Mouse (Mus musculus): Measurements from ENCODE around the gene Rora.

The Rora gene

DNA sequence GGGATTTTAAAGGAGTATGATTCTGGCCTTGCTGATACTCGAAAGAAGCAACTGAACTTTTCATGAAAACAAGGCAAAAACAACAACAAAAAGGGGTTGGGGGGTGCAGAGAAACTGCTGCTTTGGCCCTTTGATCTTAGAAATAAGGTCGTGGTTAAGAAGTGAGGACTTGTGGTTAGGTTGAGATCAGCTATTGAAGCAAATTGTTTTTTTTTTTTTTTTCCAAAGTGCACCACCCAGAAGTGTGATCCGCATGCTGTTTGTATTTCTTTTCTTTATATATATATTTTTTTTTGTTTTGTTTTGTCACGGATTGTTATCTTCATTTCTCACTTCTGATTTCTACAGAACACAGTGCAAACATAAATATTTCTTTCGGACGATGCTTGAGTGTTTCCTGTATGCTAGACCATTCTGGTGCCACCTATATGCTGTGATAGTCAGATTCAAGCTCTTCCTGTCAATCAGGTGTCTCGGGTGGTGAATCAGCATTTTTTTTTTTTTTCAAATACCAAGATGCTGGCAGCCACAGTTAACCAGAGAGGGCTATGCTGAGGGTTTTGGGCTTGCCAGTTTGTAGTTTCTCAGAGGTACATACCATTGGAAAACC lies 644.3 kb downstream of the Rora start:
- DNase-seq: no peak

DNA sequence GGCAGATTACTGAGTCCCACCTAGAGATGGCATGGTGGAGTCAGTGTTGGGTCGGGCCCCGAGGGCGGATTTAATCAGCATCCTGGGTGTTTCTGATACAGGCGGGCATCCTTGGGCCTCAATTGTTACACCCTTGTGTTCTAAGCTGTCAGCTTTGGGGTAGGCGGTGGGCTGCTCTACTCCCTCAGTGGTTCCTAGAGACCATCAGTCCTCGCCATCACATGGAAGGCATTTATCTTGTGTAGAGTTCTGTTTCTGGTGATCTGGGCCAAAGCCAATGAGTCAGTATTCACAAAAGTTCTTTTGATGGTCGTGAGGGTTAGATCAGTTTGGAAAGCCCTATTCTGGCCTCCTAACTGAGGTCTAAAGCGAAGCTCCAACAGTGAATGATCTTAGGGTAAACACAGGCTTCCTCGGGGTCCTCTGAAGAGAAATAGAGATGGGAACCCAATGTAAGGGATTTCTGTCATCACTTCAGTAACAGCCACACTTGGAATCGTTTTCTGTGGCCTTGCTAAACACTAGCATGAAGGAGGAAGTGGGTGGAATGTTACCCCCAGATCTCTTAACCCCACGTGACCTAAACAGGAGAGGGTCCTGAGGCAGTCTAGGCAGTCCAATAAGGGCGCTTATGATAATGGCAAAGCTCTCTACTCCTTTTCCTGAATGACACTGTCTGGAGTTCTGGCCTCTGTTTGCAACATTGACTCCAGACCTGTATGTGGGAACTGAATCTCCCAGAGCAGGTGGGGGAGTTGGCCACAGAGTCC lies 645.2 kb downstream of the Rora start:
- DNase-seq: no peak

DNA sequence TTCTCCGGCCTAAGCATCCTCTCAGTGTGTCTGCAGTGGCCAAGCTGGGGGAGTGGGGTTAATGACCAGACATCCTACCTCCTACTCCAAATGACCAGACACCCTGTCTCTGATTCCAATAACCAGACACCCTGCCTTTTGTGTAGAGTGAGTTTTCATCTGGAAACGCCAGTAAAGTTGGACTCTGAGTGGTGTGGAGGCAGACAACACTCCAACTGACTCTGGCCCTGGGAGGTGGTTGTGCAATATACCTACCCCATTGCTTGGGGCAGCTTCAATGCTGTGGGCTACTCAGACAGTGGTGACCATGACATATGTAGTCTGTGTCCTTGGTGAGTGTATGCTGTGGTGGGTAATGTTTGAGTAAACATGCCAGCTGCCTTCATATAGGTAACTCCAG lies 645.9 kb downstream of the Rora start:
- no peak for DNase-seq

DNA sequence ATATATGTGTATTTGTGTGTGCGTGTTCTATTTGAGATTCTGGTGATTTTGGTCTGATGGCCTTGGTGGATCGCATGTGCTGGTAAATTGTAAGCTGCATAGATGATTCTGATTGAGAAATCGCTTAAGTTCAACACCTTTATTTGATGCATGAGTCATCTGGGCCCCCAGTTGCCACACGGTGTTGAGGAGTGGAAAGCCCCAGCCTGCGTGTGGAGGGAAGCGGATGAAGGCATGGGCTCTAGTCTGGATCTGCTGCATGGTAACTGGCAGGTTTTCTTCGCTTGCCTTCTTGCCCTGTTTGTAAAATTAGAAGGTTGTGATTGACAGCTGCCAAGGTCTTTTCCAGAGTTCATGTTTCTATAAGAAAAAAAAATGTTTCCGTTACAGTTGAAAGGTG lies 646.7 kb downstream of the Rora start:
- no peak for DNase-seq

DNA sequence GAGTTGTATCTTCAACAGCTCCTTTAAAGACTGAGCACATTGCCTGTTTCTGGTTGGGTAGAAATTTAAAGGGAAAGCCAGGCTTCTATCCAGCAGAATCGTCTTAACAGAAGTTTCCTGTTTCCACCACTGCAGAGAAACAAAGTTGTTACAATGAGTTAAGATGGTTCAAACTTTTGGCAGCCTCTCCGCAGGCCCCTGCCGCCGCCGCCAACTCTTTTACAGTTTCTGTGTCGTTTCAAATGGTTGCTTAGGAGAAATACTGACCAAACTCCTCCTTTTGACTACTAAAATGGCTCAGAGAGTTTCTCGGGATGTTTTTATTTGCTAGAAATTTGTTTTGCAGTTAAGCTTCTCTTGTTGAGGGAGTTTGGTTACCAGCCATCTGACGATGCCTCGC lies 647.9 kb downstream of the Rora start:
- DNase-seq: peak; percentile 65

DNA sequence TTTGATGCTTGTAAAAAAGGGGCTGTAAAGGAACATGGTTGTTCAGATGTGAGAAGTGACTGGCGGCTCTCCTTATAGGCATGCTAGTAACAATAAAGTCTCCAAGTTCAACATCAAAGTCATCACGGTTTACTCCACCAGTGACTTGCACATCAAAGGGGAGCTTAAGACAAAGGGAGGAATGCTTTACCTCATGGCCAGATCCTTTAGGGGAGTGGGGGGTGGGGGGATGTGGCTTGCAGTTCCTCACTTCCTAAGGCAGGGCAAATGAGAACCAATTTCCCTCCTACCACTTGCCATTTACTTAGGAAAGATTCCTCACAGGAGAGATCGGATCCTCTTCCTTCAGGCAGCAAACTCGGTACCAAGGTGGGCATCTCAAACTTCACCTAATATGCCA lies 648.4 kb downstream of the Rora start:
- DNase-seq: no peak

DNA sequence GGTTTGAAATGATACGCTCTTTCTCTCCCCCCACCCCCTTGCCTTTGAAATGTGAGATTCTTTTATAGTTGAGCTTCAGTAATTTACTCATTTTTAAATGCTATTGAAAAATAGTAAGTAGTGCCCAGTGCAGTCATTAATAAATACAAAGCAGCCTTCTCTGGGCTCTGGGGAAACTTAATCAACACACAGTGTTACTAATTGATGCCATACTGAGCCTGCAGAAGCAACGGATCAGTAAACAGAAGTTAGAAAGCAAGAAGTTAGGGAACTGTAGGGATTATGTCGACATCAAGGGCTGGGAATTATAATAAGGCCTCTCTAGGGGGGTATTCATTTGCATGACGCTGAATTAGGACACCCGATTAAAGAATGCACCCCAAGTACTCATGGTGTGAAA lies 649.3 kb downstream of the Rora start:
- DNase-seq: no peak

DNA sequence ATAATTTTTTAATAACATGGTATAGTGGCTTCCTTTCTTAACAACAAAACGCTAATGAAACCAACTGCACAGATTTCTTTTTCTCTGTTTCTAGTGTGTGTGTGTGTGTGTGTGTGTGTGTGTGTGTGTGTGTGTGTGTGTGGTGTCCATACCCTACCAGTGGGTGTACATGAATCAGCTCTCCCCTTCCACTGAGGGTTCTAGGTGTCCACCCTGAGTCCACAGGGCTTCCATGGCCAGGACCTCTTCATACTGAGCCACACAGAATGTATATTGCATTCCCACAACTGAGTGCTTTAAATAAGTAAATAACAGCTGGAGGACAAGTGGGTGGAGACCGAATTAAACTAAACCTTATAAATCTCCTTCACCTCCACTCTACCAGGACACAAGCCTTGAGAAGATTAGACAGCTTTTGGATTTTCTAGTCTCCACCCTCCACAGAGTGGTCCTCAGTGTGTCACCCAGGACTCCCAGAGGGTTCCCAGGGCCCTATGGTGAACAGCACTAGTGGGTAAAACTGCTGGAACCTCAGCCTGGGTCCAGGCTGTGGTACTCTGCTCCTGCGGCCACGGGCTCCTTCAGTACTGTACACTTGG lies 649.9 kb downstream of the Rora start:
- DNase-seq: no peak

DNA sequence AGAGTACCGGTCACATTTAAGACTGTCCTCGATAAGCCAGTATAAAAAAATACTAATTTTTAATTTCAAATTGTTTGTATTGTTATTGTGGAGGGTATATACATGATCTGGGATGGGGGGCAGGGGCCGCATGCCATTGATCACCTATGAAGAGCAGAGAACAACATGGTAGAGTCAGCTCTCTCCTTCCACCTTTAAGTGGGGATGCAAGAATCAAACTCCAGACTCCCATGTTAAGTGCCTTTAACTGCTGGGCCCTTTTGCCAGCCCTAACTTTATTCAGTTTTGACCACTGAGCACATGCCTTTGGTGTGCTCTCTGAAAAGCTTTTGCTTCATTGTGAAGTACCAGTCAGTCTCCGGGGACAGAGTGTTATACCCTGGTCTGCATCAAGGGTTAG lies 650.4 kb downstream of the Rora start:
- DNase-seq: no peak

DNA sequence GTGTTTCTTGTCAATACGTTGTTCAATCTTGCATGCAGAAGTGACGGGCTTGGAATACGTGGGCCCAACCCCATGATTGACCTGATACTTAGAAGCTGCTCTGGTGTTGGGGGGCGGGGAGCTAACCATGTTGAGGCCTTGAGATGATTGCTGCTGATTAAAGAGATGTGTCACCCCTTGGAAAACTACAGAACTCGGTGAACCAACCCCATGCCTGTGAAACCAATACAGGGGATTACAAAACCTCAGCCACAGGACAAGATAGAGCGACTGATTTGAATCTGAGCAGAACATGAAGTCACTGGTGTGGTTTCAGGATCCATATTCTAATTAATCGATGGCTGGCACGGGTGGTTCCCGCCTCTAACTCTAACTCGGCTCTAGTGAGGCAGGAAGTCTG lies 650.9 kb downstream of the Rora start:
- DNase-seq: no peak

DNA sequence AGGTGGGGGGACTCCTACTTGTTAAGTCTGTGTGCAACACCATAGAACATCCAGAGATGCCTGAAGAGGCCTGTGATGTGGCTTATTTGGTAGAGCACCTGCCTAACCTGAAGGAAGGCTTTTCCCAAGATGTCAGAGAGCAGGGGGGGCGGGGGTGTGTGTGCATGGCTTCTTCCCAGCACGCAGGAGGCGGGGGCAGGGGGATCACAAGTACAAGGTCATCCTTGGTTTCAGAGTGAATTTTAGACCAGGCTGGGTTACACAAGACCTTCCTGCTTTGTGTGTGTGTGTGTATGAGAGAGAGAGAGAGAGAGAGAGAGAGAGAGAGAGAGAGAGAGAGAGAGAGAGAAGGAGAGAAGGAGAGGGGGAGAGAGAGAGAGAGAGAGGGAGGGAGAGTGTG lies 651.4 kb downstream of the Rora start:
- DNase-seq: no peak

DNA sequence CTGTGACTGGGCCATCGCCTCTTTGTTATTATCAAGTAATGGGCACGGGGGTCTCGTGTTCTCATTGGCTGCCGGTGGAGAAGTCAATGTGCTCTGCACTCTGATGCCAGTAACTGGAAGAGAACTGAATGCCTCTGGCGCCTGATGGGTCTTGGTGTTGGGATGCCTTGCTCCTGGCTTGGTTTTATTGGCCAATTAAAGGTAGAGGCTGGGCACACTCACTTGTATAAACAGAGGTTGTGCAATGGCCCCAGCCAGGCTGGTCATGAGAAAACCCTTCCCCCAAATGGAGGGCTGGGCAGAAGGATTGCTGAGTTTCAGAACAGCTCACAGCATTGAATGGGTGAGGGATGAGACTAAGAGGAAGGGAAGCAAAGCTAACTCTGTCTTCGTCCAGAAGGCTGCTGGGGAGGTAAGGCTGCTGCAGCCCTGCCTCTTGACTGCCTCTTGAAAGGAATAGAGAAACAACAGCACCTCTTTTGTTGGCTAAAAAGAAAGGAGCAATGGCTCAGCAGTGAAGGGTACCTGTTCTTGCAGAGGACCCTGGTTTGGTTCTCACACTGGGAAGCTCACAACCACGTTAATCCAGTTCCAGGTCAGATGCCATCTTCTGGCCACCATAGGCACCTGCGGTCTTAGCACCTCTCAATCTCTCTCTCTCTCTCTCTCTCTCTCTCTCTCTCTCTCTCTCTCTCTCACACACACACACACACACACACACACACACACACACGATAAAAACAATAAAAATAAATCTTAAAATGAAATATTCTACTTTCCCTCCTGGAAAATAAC lies 653.3 kb downstream of the Rora start:
- no peak for DNase-seq

DNA sequence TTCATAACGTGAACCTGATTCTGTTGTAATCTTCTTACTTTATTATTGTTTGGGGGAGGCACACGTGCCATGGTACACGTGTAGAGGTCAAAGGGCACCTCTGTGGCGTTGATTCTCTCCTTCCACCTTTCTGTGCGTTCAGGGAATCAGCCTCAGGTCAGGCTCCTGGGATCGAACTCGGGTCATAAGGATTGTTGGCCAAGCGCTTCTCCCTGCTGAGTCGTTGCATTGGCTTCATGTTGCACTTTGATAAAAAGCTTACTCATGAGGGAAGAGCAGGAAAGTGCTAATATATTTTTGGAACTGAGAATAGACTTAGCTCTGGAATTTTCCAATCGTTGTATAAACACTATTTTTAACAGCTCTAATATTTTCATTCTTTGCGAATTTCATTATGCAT lies 654.4 kb downstream of the Rora start:
- DNase-seq: no peak

DNA sequence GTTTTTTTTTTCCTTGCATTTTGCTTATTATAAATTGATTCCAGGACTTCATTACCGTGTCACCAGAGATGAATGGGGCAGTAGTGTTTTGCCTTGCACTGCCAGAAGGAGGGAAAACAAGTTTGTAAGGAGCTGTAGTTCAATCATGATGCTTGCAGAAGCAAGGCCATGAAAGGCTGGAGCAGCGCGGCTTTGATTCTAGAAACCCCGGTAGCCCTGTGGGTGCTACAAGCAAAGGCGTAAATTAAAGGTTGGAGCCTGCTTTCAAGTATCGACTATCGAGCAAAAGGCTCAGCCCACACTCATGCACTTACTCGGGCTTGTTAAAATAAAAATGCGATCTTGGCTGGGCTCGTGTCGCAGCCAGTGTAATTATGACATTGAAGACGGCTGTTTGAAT lies 656.9 kb downstream of the Rora start:
- DNase-seq: no peak

DNA sequence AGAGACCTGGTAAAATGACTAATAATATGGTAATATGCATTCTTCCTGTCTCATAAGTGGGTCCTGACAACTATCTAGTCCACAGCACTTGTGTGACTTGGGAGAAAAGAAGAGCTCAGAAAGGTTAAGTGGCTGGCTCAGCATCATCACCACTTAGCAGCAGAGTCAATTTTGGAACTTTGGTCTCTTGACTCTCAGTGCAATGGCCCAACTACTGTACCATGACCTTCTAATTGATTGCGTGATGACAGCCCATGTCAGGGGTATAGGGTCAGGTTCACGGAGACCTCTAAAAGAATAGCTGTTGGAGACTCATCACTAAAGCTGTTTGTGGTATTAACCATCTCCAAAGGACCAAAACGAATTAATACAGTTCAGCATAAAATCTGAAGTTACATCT lies 659.7 kb downstream of the Rora start:
- no peak for DNase-seq

DNA sequence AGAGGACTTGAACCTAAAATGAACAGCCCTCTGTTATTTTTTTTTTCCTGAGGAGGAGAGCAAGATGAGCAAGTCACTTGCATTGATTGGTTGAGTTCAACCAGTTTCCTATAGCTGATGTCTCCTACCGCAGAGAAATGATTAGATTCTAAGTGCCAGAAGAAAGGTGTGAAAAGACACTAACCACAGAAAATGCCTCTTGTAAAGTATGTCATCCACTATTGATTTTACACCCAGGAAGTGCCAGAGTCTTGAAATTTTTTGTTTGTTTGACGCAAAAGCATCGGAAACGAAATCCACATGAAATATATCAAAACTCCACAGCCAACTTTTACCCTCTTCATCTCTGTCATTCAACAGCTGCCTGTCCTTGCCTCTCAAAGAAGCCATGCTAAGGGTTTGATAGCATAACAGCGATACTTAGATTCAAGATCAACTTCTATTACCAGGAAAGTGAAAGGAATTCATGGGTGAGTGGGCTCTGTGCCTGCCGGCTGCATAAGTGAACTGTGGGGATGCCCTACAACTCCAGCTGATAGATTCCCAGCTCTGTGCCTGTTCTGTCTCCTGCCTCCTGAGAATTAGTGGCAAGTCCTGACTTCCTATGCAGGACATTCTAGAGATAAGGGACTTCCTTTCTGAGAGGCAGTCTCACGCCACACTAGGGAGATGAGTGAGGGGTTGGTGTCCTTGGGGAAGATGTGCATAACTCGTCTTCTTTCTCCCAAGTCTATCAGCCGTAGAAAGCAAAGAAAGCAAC lies 661.0 kb downstream of the Rora start:
- no peak for DNase-seq

DNA sequence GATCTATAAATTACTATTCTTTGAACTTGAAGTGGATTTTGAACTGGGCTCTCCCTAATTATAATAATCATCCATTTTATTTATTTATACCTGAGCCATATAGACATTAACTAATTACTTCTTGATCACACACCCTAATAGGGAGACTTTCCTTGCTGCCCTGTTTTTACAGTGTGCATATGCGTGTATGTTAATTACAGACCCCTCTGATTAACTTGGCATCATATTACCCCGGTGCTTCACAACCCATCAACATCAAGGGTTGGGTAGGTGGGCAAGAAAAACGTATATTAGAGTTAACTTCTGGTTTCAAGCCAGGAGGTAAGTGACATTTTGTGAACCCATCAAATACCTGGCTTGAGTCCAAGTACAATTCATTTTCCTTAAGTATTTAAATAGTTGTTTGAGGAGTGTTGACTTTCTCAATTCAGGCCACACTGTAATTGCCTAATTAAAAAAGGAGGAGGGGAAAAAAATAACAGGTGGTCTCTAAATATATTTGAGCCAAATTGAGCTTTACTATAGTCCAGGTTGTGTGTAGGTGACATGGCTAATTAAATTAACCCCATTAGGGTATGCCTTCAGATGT lies 664.0 kb downstream of the Rora start:
- no peak for DNase-seq

DNA sequence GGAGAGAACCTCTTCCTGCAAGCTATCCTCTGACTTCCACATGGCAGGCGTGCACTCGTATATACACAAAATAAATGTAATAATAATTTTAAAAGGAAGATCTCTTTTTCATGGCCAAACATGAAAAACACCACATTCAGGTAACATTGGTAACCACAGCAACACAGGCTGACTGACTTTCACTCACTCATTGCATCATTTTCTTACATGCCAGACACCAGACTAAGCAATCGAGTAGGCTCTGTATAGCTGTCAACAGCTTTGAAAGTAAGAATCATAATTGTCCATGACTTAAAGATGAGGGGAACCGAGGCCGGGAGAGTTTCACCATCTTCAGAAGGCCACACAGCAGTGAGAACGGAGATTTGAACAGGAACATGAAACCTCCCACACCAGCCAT lies 665.8 kb downstream of the Rora start:
- no peak for DNase-seq

DNA sequence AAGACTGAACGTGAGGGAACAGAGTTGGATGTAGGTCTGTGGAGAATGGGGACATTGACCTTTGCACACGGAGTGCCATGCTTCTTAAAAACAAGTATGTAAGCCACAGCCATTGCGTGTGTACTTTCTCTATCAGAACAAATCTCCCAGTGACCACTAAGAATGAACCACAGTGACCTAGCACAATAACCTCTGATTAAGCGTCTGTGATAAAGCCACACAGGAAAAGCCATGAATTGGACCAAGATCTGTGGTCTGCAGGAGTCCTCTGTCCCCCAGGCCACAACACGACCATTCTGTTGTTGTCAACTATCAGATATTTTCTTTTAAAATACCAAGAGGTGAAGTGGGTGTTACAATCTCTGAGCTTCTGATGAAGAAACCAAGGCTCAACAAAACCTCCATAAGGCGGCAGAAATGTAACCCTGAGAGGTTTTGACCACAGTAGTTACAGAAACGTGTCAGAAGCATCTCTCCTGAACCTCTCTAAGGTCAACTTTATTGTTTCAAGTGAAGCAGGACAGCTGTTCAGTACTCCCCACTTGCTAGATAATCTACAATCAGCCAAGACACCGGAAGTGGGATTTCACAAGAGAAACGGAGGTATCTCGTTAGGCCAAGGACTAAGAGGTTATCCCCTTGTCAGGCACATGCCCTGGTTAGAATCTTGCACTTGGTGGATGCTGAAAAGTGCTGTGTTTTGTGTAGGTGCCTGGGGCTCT lies 666.5 kb downstream of the Rora start:
- DNase-seq: no peak

DNA sequence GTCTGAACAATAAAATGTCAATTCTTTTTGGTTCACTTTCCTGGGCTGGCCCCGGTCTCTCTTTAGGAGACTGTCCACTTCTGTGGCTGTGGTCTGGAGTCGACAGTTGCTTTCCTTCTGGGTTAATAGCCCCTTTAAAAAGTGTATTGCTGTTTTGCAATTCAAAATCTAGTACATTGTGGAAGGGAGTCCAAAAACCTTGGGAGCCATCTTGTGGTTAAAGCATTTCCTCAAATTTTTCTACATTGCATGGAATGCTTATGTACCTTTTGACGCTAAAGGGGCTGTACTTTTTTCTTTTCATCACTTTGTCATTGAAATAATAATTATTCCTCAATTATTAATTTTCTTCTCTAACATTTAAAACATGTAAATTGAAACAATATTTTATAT lies 667.0 kb downstream of the Rora start:
- no peak for DNase-seq

DNA sequence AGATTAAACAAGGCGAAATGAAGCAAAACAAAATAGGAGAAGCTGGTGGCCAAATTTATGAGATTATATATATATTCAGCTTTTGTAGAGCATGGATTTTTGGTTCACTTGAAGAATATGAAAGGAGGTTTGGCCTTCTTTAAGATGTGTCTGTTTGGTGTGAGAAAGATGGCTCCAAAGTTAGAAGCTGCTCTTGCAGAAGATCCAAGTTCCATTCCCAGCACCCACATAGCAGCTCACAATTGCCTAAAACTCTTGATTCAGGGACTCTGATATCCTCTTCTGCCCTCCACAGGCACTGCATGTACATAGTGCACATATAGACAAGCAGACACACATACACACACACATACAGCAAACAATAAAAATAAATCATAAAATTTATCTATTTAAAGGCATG lies 668.4 kb downstream of the Rora start:
- no peak for DNase-seq

DNA sequence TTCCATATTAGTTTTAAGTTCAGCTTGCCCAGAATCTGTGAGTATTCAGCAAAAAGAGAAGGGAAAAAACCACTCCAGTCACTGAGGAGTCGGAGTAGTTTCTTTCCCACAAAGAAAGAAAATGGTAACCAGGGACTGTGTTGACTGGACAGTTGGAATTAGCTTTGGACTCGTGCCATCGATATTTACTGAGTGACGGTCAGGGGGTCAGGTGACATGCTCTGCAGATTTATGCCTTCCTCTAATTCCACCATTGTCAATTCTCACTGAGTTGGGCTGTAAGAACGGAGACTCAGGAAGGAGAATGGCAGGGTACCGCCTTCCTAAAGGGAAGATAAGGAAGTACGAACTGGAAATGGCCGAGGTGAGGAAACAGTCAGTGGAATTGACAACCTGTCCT lies 670.2 kb downstream of the Rora start:
- DNase-seq: peak; percentile 61

Measured in kidney, postnatal 14 days (tissue).